Mouse (Mus musculus) adrenal gland, adult (tissue): ENCODE results near the gene Cdkal1.

ENCODE experiments used
- DNase-seq, 2 experiments: peaks; one replicate each; pipeline ENCODE4 v3.0.0; 2022 to 2023; ENCODE audit warnings: low spot score in 1 of 2; ENCODE audit not compliant: inconsistent age in 2 of 2

Gene Cdkal1

DNA sequence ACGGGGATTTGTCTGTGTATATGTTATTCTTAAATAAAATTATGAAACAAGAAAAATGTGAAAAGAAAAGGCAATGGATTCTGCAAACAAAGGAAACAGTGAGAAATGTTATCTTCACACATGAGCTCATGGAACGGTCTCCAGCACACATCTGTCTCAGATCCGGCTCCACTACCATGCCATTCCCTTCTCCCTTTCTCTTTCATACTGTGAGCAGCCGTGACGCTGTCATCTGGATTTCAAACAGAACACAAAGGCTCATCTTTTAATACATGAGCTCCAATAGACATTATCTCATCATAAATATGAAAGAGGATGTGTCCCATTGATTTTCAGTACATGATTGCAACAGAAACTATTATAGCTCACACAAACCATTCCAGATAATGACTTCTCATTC, 265.3 kb downstream of the Cdkal1 start:
- DNase-seq: no peak

- no peak for DNase-seq
Observed at GRCm38 (mm10) chr13:29588693-29589092, 266.8 kb downstream of the Cdkal1 start.

DNA sequence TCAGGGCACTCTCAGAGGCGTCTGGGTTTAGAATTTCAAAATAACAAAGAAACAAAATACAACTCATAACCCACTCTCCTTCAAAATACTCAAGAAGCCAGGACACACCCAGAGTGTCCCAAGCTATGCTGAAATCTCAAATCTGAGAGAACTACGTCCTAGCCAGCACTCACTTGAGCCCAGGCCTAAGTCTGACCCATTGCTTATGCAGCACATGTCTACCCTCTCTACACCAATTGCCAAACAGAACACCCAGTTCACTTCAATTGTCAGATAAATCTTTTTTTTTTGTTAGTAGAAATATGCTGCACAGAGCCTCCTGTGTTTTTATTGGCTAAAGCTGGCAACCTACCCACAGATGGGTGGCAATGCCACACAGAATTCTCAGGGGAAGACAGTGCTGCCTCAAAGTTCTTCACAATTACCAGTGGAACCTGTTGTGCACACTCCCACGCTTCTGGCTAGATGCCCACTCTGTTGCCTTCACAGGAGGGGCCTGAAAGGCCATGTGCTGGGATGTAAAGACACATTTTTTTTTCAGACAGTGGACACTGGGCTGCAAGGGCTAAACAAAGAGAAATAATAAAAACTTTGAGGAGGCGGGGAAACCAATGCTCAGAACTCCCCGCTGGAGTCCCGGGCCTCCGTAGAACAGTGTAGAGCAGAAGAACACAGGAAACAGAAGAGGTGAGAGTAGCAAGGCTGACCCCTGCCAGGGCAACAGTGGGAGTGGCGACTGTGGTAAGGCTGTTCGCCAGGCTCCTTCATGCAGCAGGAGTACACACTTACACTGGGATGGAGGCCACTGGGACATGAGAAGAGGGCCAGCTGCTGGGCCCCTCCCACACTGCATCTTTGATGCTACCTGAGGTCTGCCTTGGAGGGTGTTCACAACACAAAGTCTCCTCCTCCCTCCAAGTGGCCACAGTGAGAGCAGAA, 273.4 kb downstream of the Cdkal1 start:
- no peak for DNase-seq

DNA sequence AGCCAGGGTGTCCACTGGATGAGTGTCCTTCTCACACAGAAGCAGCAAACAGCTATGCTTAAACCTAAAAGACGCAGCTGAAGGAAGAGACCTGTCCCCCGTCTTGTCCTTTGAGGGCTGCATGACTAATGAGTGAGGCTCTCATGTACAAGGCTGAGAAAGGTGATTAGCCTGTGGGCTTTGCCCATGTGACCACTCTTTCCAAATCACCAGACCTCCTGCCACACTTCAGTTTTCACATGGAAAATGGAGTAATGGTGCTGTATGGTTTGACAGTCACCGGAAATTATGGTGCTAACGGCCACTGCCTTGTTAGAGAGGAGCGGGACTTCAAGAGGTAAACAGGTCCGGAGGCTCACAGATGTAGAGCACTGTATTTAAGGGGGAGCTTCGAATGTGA, 274.7 kb downstream of the Cdkal1 start:
- DNase-seq: no peak

DNA sequence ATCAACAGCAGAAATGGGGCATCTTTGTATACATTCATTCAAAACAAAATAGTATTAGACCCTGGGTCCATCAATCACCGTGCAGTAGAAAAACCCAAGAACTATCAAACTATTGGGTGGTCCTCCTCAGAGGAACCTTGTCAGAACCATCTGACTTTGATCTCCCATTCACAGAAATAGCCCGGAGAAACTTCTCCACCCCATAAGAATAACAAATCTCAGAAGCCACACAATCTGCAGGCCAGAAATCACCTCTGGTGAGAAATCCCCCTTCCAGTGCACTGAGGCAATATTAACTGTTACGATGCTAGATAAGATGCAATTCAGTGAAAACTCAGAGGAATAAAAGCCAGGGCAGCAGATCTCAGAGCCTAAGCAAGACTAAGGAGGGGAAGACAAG, 275.5 kb downstream of the Cdkal1 start:
- no peak for DNase-seq

DNA sequence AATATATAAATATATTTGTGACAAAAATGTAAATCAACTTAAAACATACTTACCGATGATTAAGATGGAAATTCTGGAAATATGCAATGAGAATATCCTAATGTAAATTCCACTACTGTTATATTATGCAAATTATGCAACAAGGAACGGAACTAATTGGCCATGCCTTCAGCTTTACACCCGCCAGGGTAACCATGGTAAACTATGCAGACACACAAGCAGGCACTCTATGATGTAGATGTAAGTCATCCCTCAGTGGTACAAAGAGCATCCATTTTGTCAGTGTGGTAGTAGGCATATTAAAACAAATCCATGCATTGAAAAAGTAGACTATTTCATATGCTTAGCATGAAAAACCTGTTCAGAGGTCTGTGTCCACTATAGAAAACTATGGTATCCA, 276.9 kb downstream of the Cdkal1 start:
- no peak for DNase-seq

DNA sequence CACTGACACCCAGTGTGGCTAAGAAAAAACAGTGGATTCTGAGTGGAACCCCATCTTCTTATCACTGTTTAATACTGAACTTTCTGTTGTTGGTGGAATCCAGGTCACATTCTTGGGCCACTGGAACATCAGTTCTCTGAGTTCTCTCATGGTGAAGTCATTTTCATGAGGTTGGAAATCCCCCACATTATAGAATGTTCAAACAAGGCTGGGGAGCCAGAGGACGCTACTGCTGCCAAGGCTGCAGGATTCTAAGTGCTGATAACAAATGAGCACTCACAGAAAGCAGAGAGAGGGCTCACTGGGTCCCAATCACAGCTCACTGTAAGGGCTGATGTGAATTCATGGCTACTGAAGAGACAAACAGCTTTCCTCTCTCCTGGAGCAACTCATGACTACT, 280.7 kb downstream of the Cdkal1 start:
- DNase-seq: peak; percentile 25 to 28

DNA sequence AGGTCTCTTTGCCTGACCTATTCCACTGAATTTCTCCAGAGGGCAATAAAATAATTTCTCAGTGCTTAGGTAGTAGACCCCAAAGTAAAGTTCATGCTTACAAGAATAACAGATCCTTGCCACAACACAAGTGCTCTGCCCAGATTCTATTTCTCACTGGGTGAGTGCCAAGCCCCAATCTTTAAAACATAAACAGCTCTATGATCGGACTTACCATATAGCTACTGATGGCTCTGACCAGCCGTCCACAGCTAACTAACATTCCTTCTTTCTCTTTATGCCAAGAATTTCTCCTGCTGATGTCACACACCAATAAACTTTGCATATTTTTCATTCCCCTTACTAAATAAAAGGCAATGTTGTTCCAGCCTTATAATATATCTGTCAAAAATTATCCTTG, 283.0 kb downstream of the Cdkal1 start:
- no peak for DNase-seq

DNA sequence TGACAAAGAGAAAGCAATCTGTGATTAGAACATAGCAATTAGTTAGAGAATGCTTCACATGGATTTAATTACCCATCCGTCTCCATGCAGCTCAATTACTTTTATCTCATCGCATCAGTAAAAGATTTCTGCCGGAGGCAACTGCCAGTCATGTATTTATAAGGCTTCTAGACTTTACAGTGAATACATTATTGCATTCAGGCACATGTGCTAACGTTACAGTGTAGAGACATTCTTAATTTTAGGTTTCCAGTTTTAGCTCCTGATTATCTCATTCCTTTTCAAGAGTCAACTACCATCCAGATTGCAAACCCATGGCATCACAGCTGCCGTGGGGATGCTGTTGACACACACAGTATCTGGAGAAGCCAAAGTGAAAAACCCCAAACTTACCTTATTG, 289.8 kb downstream of the Cdkal1 start:
- DNase-seq: no peak

DNA sequence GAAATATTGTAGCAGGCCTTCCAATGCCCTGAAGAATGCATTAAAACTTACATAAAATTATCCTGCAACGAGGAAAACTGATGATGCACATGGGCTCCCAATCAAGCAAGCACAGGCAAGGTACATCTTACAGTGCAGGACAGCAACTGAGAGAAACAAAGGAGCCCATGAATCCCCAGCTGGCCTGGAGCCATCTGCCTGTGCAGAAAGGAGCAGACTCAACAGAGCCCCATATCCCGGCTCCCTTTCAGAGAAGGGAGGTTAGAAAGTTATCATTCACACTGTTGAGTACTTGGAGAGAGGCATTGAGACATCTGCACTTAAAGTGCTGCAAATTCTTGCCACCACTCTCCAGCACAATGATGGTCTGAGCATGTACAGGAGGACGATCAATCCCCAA, 296.3 kb downstream of the Cdkal1 start:
- no peak for DNase-seq

DNA sequence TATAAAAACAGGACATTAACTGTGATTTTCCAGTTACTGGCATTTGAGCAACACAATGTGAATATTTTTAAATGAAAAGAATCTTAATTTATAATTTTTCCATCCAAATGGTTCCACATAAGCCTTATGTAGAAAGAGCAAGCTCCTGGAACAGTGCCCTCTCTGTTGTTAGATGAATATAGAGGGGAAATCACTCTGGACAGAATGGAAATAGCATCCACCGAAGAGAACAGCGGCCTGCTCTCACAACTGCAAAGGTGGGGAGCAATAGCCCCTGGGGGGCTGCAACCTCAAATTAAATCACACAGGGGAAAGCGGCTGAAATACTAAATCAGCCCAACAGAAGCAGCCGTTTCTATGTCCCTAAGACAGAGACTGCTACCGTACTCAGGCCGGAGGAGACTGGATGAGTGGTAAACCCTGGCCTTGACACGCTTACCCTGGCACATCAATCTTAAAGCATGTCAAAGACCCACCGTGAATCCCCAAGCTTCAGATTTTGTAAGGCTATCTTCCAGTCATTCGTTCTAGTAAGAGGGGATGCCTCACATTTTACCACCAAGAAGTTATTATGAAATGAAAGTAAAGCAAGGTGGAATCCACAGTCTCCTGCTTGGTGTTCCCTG, 300.2 kb downstream of the Cdkal1 start:
- DNase-seq: peak; percentile 45 to 78

DNA sequence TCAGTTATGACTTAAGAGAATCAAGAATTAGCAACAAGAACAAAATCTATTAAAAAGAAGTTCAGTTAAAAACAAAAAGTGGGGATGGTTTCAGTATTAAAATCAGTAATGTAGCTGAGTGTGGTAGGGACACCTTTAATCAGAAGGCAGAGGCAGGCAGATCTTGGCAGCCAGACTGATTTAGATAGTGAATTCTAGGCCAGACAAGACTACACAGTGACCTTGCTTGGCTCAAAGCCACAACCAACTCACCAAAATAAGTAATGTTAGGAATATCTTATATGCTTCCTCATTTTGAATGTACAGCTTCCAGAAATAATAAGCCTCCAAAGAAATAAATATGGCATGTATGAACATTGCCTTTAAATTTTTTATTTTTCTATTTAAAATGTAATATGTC, 301.7 kb downstream of the Cdkal1 start:
- no peak for DNase-seq

DNA sequence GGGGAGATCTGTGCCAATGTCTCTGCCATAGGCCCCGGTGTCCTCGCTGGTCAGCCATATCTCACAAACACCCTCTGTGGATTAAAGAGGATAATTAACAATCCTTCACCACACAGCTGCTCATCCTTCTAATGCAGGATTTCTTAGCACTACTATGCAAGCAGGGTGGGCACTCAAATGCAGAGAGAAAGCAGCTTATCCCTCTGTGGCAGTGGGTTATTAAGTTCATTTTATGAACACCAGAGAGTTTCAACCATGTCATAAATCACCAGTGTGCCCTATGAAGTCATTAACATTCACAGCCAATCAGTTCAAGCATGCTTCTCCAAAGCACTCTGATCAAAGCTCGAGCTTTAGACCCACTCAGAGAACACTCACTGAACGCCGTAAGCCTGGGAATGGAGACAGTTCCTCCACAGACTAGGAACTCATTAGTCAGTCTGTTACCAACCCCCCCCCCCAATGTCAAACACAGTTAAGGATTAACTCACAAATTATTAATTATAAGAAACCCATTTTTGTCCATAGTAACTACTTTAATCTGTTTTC, 303.1 kb downstream of the Cdkal1 start:
- DNase-seq: no peak

DNA sequence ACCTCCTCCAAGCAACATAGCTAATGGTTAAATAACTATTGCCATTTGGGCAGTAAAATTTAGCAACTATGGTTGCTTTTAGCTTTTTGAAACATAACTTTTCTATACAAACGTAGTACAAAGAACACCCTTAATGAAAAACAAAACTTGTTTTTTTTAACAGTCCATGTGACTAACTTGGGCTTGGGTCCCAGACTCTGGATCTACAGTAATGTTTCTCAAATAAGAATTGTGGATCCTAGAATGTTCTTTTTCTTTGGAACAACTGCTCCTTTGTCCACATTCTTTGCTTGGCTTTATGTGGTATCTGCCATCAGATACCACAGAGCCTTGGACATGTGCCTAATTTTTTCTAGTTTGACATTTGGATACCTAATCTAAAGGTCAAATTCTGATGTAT, 304.6 kb downstream of the Cdkal1 start:
- DNase-seq: no peak

DNA sequence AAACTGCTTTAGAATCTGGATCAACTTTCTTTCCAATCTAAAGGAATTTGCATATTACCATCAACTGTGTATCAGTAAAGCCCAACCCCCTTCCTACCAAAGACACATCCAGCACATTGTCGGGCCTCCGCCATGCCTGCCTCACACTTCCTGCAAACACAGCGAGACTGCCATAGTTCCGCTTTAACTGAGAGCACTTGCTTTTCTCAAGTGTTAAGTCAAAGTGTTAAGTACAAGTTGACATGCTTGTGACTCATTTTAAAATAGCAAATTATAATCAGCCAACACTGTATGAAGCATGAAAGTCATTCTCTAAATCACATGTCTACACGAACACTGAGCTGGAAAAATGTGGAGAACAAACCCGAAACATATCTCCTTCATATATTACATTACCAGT, 305.3 kb downstream of the Cdkal1 start:
- no peak for DNase-seq

DNA sequence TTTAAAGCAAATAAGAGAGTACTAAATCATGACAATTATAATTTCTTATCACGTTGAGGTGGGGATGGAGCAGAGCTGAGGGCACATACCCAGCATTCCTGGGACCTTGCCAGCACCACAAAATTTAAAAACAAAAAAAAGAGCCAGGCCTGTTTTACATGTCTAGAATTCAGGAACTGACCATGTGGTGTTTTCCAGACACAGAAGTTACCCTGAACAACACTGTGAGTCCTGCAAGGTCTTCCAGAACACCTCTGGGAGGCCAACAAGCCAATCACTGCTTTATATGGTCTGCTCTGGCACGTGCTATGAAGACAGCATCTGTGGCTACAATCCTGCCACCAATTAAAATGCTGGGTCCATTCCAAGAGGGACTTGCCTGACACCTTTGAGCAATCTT, 305.7 kb downstream of the Cdkal1 start:
- no peak for DNase-seq

GRCm38 (mm10) chr13:29537906-29538305, 317.6 kb downstream of the Cdkal1 start:
- no peak for DNase-seq

DNA sequence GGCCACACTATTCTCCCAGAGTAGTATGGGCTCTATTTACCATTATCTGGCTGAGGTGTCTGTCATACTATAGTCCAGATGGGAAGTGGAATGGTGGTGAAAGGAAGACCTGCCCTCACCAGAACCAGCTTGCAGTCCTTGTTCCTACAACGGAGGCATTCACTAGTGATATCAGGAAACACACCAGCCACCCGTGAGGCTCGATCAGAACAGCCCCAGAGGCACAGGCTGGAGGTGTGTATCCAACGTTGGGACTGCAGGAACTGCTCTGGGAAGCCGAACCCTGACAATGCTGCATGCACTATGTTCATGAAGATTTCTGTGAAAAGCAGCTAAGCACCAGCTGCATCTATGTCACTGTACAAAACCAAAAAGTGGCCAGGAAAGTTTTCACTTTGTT, 321.9 kb downstream of the Cdkal1 start:
- DNase-seq: no peak

DNA sequence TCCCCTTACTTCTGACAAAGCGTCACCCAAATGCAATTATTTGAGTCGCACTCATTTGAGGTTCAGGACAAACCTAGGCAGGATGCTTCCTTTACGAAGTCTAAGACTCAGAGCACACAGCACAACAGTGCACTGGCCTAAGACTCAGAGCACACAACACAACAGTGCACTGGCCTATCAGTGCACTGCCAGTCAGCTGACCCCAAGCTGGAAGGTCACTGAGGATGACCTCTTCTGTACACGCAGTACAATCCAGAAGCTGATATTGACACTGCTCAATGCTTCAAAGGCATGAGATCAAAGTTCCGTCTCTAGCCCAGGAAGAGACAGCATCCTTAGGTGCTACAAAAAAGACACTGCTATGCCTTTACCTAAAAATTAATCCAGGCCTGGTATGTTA, 327.1 kb downstream of the Cdkal1 start:
- no peak for DNase-seq

DNA sequence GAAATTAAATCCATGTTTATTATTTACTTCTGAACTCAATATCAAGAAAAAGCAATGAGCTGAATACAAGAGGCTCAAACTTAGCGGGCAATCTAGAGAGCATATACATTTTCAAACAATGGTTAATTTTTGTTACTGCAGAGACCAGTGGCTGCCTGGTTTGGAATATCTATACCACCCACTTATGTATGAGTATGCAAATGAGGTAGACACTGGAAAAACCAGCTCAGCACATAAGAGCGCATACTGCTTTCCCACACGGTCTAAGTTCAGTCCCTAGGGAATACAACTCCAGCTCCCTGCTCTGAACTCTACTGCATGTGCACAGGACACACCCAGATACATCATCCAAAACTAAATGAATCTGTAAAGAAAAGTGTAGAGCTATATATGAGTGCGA, 334.2 kb downstream of the Cdkal1 start:
- DNase-seq: no peak

GRCm38 (mm10) chr13:29514071-29514470, 341.4 kb downstream of the Cdkal1 start:
- no peak for DNase-seq

GRCm38 (mm10) chr13:29504861-29505568, 350.5 kb downstream of the Cdkal1 start:
- peak; percentile 14 to 52 for DNase-seq
